ENCODE assay signal across 8 mouse cellular contexts in genomic region chr2:28270561-28270960, GRCm38 (mm10).
DNase-seq lines count a peak whose midpoint lies in the region; ATAC-seq and TF ChIP-seq lines count a peak whose summit lies in the region.

No protein-coding gene starts in this region.

- no peaks in the 10 kb centered on the region for H3K36me3 ChIP-seq in forebrain, embryonic 11.5 days (ENCODE audit: control insufficient read depth, insufficient read depth, low read length)
- no peaks in the 10 kb centered on the region for H3K36me3 ChIP-seq in forebrain, embryonic 16.5 days (ENCODE audit: control insufficient read depth, insufficient read depth)
- H3K36me3 ChIP-seq in neural tube, embryonic 12.5 days = no peaks in the 10 kb centered on the region
- no peaks in the 10 kb centered on the region for H3K36me3 ChIP-seq in neural tube, embryonic 15.5 days
- H3K36me3 ChIP-seq in limb, embryonic 14.5 days (ENCODE audit: control insufficient read depth, insufficient read depth, low read length) = no peaks in the 10 kb centered on the region

- H3K27ac ChIP-seq in forebrain, embryonic 11.5 days (ENCODE audit: low read depth, low read length) = no peak overlapping the region
- no peak overlapping the region for H3K27ac ChIP-seq in forebrain, embryonic 16.5 days (ENCODE audit: low read length)
- H3K27ac ChIP-seq in neural tube, embryonic 12.5 days = peak overlapping the region; percentile 8; the same call in 1 of the 2 replicates
- no peak overlapping the region for H3K27ac ChIP-seq in neural tube, embryonic 15.5 days (replicated peaks)
- H3K27ac ChIP-seq in limb, embryonic 14.5 days (replicated peaks; ENCODE audit: low read depth, low read length) = no peak overlapping the region

- ATAC-seq in forebrain, embryonic 11.5 days (replicated peaks; ENCODE audit: low FRiP score) = no peak
- ATAC-seq in forebrain, embryonic 16.5 days = no peak
- no peak for ATAC-seq in neural tube, embryonic 12.5 days (ENCODE audit: low FRiP score, low read depth)
- ATAC-seq in neural tube, embryonic 15.5 days (ENCODE audit: low FRiP score) = no peak
- no peak for ATAC-seq in limb, embryonic 14.5 days (ENCODE audit: low FRiP score, low read depth)
- no peak for ATAC-seq in frontal cortex, adult (ENCODE audit: low TSS enrichment)

- no peak overlapping the region for H3K4me2 ChIP-seq in forebrain, embryonic 11.5 days (ENCODE audit: low read depth, low read length, severe bottlenecking)
- no peak overlapping the region for H3K4me2 ChIP-seq in forebrain, embryonic 16.5 days (ENCODE audit: low read length)
- no peak overlapping the region for H3K4me2 ChIP-seq in neural tube, embryonic 12.5 days (replicated peaks)
- H3K4me2 ChIP-seq in neural tube, embryonic 15.5 days = no peak overlapping the region; the same call in 1 of the 2 replicates
- no peak overlapping the region for H3K4me2 ChIP-seq in limb, embryonic 14.5 days (replicated peaks; ENCODE audit: low read depth, low read length, severe bottlenecking)

- peaks cover 4% of the 10 kb centered on the region; the same call in 1 of the 2 replicates for H3K4me1 ChIP-seq in forebrain, embryonic 11.5 days (replicated peaks; ENCODE audit: control insufficient read depth, insufficient read depth, low read length)
- H3K4me1 ChIP-seq in forebrain, embryonic 16.5 days (replicated peaks; ENCODE audit: control insufficient read depth, insufficient read depth, low read length) = peaks cover 7% of the 10 kb centered on the region
- peaks cover 12% of the 10 kb centered on the region for H3K4me1 ChIP-seq in neural tube, embryonic 12.5 days
- peaks cover 19% of the 10 kb centered on the region for H3K4me1 ChIP-seq in neural tube, embryonic 15.5 days
- peaks cover 3% of the 10 kb centered on the region; the same call in 1 of the 2 replicates for H3K4me1 ChIP-seq in limb, embryonic 14.5 days (ENCODE audit: control insufficient read depth, insufficient read depth, low read length)

- no peak for TF ChIP-seq POLR2A in limb, embryonic 14.5 days (IDR thresholded peaks at IDR 0.05; ENCODE audit: borderline replicate concordance, extremely low read depth, insufficient read depth, insufficient read length)

- no peak overlapping the region for H3K4me3 ChIP-seq in forebrain, embryonic 11.5 days (ENCODE audit: low read depth, low read length)
- no peak overlapping the region for H3K4me3 ChIP-seq in forebrain, embryonic 16.5 days (replicated peaks; ENCODE audit: low read length)
- no peak overlapping the region for H3K4me3 ChIP-seq in neural tube, embryonic 12.5 days
- no peak overlapping the region for H3K4me3 ChIP-seq in neural tube, embryonic 15.5 days (replicated peaks)
- H3K4me3 ChIP-seq in limb, embryonic 14.5 days (replicated peaks; ENCODE audit: low read length) = no peak overlapping the region

- DNase-seq in forebrain, embryonic 11.5 days (ENCODE audit: low spot score) = peak; percentile 61
- peak; percentile 42 for DNase-seq in limb, embryonic 14.5 days (ENCODE audit: low spot score)
- no peak for DNase-seq in layer of hippocampus, postnatal 36 days
- DNase-seq in frontal cortex, postnatal 25 days (ENCODE audit: low spot score in 2 of 2) = no peak

- no peak overlapping the region for H3K9ac ChIP-seq in forebrain, embryonic 11.5 days (ENCODE audit: low read length)
- H3K9ac ChIP-seq in forebrain, embryonic 16.5 days (replicated peaks; ENCODE audit: low read depth, low read length) = no peak overlapping the region
- H3K9ac ChIP-seq in neural tube, embryonic 12.5 days = no peak overlapping the region
- no peak overlapping the region for H3K9ac ChIP-seq in neural tube, embryonic 15.5 days (replicated peaks)
- no peak overlapping the region for H3K9ac ChIP-seq in limb, embryonic 14.5 days (ENCODE audit: low read depth, low read length, severe bottlenecking)

- H3K9me3 ChIP-seq in forebrain, embryonic 11.5 days (ENCODE audit: control insufficient read depth, low read length) = no peaks in the 10 kb centered on the region
- H3K9me3 ChIP-seq in forebrain, embryonic 16.5 days (ENCODE audit: control insufficient read depth, low read length) = no peaks in the 10 kb centered on the region
- no peaks in the 10 kb centered on the region for H3K9me3 ChIP-seq in neural tube, embryonic 12.5 days
- H3K9me3 ChIP-seq in neural tube, embryonic 15.5 days (replicated peaks) = no peaks in the 10 kb centered on the region
- no peaks in the 10 kb centered on the region for H3K9me3 ChIP-seq in limb, embryonic 14.5 days (ENCODE audit: control insufficient read depth, low read length)

- 6% methylated on average over 4 of the region's 4 CpGs for WGBS in forebrain, embryonic 11.5 days
- WGBS in forebrain, embryonic 16.5 days = 2% methylated on average over 4 of the region's 4 CpGs
- 7% methylated on average over 4 of the region's 4 CpGs for WGBS in neural tube, embryonic 12.5 days
- 4% methylated on average over 4 of the region's 4 CpGs for WGBS in neural tube, embryonic 15.5 days
- 26% methylated on average over 4 of the region's 4 CpGs for WGBS in limb, embryonic 14.5 days

- no peaks in the 10 kb centered on the region for H3K27me3 ChIP-seq in forebrain, embryonic 11.5 days (ENCODE audit: control insufficient read depth, insufficient read depth, low read length)
- no peaks in the 10 kb centered on the region for H3K27me3 ChIP-seq in forebrain, embryonic 16.5 days (replicated peaks; ENCODE audit: control insufficient read depth, insufficient read depth, low read length)
- no peaks in the 10 kb centered on the region for H3K27me3 ChIP-seq in neural tube, embryonic 12.5 days (replicated peaks)
- H3K27me3 ChIP-seq in neural tube, embryonic 15.5 days (replicated peaks) = no peaks in the 10 kb centered on the region
- no peaks in the 10 kb centered on the region for H3K27me3 ChIP-seq in limb, embryonic 14.5 days (ENCODE audit: control insufficient read depth, insufficient read depth, low read length)

Comparison
In these comparisons a context has a peak if more than half of its experiments do, and no peak if none do; other contexts are left out.
1. DNase-seq: peak in forebrain, embryonic 11.5 days (single experiment) and limb, embryonic 14.5 days (single experiment); none in layer of hippocampus, postnatal 36 days (0 of 2) and frontal cortex, postnatal 25 days (0 of 2).